Mouse (Mus musculus) common myeloid progenitor, adult 5-6 weeks (primary cell): ENCODE data around the gene Qrich2. TPM values are rescaled to one million over a fixed set of nuclear protein-coding genes. Genes with fewer than 3 reads are reported as not detected.
"Not testable (repeated sequence)": the region's sequence is repeated elsewhere in the genome, so short reads cannot be mapped to it uniquely, and the experiment has no call there.

ENCODE experiments used
- ATAC-seq: replicated peaks from 2 replicates; pipeline ENCODE4 v1.8.0; 2016; ENCODE audit warnings: low read depth, mild to moderate bottlenecking, moderate TSS enrichment, inconsistent platforms; ENCODE audit not compliant: poor library complexity, severe bottlenecking
- total RNA-seq: library from RNA; stranded (forward); fragments of 200-1000, 187-1606 nt; gene quantifications from 2 replicates; pipeline ENCODE4 v1.2.3, GENCODE M21; 2017

The Qrich2 gene
- total RNA-seq, 1 experiment from 2014 or later, result not detected

- no peak for ATAC-seq
Observed at GRCm38 (mm10) chr11:116432593-116433355, 33.3 kb downstream of the Qrich2 start.

DNA sequence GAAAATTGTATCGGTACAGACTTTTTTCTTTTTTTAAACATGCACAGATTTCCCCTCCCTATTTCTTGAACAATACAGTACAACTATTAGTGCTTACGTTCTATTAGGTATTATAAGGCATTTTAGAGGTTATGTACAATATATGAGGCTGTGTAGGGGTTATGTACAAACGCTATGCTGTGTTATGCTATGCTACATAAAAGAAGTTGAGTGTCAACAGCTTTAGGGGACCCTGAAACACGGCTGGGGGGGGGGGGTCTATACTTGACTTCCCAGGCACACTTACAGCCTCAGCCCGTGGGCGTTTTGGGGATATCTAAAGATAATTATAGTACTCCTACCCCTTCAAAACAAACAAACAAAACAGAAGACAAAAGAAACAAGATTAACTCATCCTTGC, 33.9 kb downstream of the Qrich2 start:
- no peak for ATAC-seq

DNA sequence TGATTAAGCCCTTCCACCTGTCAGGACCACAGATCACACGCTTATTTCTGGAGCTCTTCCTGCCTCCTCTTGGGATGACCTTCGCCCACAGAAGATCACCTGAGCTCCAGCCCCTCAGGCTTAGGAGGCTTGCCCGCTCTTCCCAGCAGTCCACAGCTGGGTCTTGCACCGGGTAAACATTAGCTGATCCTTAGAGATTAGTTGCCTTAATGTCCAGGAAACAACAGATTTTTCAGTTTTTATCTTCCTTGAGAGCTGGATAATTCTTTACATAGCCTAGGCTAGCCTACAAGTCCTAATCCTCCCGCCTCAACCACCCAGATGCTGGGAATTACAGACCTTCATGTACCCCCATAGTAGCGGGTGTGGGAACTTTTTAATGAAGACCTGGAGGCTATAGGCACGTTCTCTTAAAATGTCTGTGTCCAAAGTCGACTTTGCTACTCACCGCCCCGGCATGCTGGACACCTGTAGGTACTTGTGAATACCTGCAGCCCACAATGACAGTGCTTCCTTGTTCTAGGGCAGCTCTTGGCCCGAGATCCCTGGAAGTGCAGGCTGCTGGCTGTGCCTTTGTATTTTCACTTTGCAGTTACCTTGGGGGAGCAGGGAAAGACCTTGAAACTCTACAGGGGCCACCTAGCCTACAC, 34.5 kb downstream of the Qrich2 start:
- no peak for ATAC-seq

DNA sequence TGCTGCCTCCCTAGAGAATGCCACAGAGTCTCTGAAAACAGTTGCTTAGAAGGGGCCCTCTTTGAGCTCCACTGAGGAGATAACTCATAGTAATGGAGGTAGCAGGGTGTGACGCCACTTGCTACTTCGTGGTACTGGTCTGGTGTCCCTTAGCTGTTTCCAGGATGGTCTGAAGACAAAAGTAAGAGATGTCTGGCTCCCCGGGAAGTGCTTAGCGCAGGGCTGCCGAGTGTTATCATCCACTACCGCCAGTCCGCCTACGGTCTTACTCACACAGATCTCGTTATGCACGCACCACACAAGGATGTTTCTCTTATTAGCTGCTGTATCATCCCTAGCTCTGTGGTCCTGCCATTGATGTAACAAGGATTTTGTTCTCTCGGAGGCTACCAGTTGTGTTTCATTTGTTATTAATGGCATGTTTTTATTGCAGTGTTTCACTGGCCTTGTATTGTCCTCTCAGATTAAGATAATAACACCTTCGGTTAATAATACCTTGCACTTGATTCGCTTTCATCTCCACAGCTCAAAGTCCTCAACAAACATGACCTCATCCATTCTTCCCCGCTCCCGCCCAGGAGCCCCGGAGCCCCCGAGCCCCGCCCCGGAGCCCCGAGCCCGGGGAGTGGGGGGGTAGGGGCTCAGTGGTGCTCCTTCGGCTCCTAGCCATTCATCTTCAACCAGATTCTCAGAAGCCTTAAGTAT, 35.2 kb downstream of the Qrich2 start:
- no peak for ATAC-seq

- no peak for ATAC-seq
Observed at GRCm38 (mm10) chr11:116429862-116430613, 36.0 kb downstream of the Qrich2 start.

DNA sequence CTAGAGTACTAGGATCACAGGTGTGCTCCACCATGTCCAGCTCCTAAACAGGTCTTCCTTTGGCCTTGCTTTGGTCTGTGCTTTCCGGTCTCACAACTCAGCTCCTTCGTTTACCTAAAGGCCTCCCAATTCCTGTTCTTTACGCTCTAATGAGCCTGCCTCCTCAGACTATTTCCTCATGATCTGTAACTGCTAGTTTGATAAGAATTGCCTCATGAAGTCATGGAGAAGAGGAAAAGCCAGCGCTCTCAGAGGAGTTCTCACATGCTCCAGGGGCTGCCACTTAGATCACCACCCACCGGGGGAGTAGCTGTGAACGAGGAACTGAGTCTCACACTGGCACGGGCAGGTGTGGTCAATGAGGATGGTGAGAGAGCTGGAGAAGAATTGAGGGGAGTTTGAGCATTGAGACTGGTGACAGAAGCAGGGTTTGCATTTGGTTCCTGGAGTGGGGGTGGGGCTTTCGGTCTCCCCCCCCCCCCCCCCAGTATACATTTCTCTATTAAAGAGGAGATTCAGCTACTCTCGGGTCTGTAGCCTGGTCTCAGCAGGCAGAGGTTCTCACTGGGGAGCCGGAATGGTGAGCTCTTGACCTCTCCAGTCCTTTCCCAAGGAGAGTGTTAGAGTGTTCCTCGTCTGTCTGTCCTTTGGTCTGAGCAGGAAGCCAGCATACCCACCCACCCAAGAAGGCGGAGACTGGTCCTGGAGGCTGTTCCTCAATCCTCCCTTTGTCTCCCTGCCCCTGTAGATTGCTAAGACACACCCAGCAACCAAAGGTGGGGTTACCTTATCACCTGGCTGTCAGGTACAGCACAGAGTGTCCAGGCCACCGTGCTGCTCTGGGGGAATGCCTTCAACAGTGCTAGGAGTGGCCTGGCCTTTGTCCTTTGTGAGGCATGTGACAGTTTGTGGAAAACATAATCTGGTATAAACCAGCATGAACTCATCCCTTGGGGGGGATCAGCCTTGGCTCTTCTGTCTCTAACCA, 36.9 kb downstream of the Qrich2 start:
- no peak for ATAC-seq

- ATAC-seq, result no peak
Observed at GRCm38 (mm10) chr11:116426852-116427575, 39.0 kb downstream of the Qrich2 start.

GRCm38 (mm10) chr11:116426328-116426727, 39.7 kb downstream of the Qrich2 start:
- ATAC-seq, result not testable (repeated sequence)

GRCm38 (mm10) chr11:116424621-116425407, 41.2 kb downstream of the Qrich2 start:
- ATAC-seq, result no peak

GRCm38 (mm10) chr11:116423782-116424620, 42.0 kb downstream of the Qrich2 start:
- peak; percentile 95 for ATAC-seq

DNA sequence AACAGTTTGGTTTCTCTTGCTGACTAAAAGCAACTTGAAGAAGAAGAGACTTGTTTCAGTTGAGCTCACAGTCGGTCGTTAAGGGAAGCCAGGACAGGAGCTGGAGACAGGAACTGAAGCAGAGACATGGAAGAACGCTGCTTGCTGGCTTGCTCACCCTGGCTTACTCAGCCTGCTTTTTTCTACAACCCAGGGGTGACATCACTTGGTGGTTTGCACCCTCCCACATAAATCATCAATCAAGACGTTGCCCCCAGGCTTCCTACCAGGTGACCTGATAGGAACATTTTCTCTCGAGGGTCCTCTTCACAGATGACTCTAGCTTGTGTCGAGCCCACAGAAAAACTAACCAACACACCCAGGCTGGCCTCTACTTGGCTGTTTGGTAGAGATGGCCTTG, 42.8 kb downstream of the Qrich2 start:
- ATAC-seq, result no peak

GRCm38 (mm10) chr11:116422562-116422961, 43.5 kb downstream of the Qrich2 start:
- no peak for ATAC-seq

DNA sequence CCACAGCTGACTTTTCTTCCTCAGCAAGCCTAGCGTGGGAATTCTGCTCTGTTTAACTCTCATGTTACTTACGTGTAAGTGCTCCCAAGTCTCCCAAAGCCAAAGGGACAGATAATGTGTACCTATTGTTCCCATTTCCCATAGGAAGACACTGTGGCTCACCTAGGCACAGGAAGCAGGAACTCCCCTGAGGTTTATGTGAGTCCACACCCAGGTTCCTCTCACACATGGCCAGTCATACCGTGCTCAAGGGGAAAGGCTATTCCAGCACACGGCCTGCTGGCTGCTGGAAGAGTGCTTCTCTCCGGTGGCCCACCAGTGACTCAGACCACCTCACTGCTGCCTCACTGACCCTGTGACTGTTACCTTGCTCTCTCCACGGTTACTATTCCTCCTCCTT, 44.9 kb downstream of the Qrich2 start:
- no peak for ATAC-seq

GRCm38 (mm10) chr11:116418841-116419462, 47.1 kb downstream of the Qrich2 start:
- no peak; the same call in 1 of the 2 replicates for ATAC-seq

- ATAC-seq, result peak; percentile 84
Observed at GRCm38 (mm10) chr11:116418194-116418840, 47.7 kb downstream of the Qrich2 start.

- no peak for ATAC-seq
Observed at GRCm38 (mm10) chr11:116417054-116417453, 49.0 kb downstream of the Qrich2 start.
